Mouse (Mus musculus) hindbrain, embryonic 10.5 days (tissue): ENCODE results near the gene Aldoc. TPM values are rescaled to one million over a fixed set of nuclear protein-coding genes. Genes with fewer than 3 reads are reported as not detected.

ENCODE experiments used
- DNase-seq: peaks from one replicate; pipeline ENCODE4 v3.0.0-alpha.2; 2017; ENCODE audit warnings: low spot score
- H3K27ac ChIP-seq: fragments of 300-500 bp; sonication (generic); 2 replicates; pipeline ENCODE4 v1.5.1; 2016; ENCODE audit warnings: mild to moderate bottlenecking, moderate library complexity
- H3K27me3 ChIP-seq: fragments of 300-500 bp; sonication (generic); 2 replicates; pipeline ENCODE4 v1.6.1; 2016; ENCODE audit warnings: mild to moderate bottlenecking; ENCODE audit not compliant: poor library complexity, insufficient read depth, severe bottlenecking
- H3K36me3 ChIP-seq: fragments of 300-500 bp; sonication (generic); 2 replicates; pipeline ENCODE4 v1.6.1; 2016; ENCODE audit warnings: mild to moderate bottlenecking, moderate library complexity
- H3K4me1 ChIP-seq: fragments of 300-500 bp; sonication (generic); replicated peaks from 2 replicates; pipeline ENCODE4 v1.6.1; 2016; ENCODE audit warnings: mild to moderate bottlenecking
- H3K4me3 ChIP-seq: fragments of 300-500 bp; sonication (generic); 2 replicates; pipeline ENCODE4 v1.5.1; 2016; ENCODE audit warnings: mild to moderate bottlenecking, moderate library complexity
- H3K9me3 ChIP-seq: fragments of 300-500 bp; sonication (generic); 2 replicates; pipeline ENCODE4 v1.6.1; 2016; ENCODE audit warnings: mild to moderate bottlenecking, moderate library complexity
- WGBS: fragments of 180-500 bp; shearing (Covaris S2); methylation state at CpG from one replicate; pipeline ENCODE4 v1.1.7; 2016; 5-methylcytosine and 5-hydroxymethylcytosine counted together
- polyA plus RNA-seq: library from polyadenylated mRNA; unstranded; fragments of >200 nt; fragmentation: Nextera tagmentation; extraction: Ambion mirVana; gene quantifications from 2 replicates; pipeline ENCODE4 v1.2.1, GENCODE M21; 2016

Aldoc gene
- polyA plus RNA-seq, 1 experiment from 2014 or later, result 2.5 TPM

GRCm38 (mm10) chr11:78355471-78356238 is 32.9 kb downstream of the Aldoc start:
- DNase-seq, result peak; percentile 81
- Histone ChIP-seq H3K9me3 (no peaks in the 10 kb centered on the region), H3K27me3 (peaks cover 11% of the 10 kb centered on the region; the same call in 1 of the 2 replicates), H3K27ac (peak overlapping the region; percentile 36; the same call in 1 of the 2 replicates), H3K36me3 (no peaks in the 10 kb centered on the region), H3K4me1 (peaks cover 14% of the 10 kb centered on the region; the same call in 1 of the 2 replicates), H3K4me3 (no peak overlapping the region)
- WGBS, result 31% methylated on average over 4 of the region's 4 CpGs

- Histone ChIP-seq H3K4me3 (no peak overlapping the region), H3K27me3 (peaks cover 11% of the 10 kb centered on the region; the same call in 1 of the 2 replicates)
- DNase-seq, result peak; percentile 36
Measured at GRCm38 (mm10) chr11:78358330-78359007, 35.7 kb downstream of the Aldoc start.

GRCm38 (mm10) chr11:78360125-78360788 is 37.5 kb downstream of the Aldoc start:
- no peaks in the 10 kb centered on the region for H3K36me3 ChIP-seq
- WGBS, result 12% methylated on average over 13 of the region's 13 CpGs
- H3K9me3 ChIP-seq, result no peaks in the 10 kb centered on the region
- peak; percentile 76 for DNase-seq
- H3K4me1 ChIP-seq, result peaks cover 27% of the 10 kb centered on the region
- peak overlapping the region; percentile 45 for H3K4me3 ChIP-seq
- peak overlapping the region; percentile 35; the same call in 1 of the 2 replicates for H3K27ac ChIP-seq
- peaks cover 11% of the 10 kb centered on the region; the same call in 1 of the 2 replicates for H3K27me3 ChIP-seq

More at GRCm38 (mm10) chr11:78358330-78359007, 35.7 kb downstream of the Aldoc start:
- Histone ChIP-seq H3K36me3 (no peaks in the 10 kb centered on the region), H3K4me1 (peaks cover 20% of the 10 kb centered on the region), H3K27ac (no peak overlapping the region), H3K9me3 (no peaks in the 10 kb centered on the region)
- 13% methylated on average over 22 of the region's 22 CpGs for WGBS

- DNase-seq, result no peak
- Histone ChIP-seq H3K4me3 (peak overlapping the region; percentile 45; the same call in 1 of the 2 replicates), H3K4me1 (peaks cover 27% of the 10 kb centered on the region), H3K9me3 (no peaks in the 10 kb centered on the region), H3K27me3 (peaks cover 11% of the 10 kb centered on the region; the same call in 1 of the 2 replicates), H3K36me3 (no peaks in the 10 kb centered on the region), H3K27ac (peak overlapping the region; percentile 35; the same call in 1 of the 2 replicates)
- 65% methylated on average over 2 of the region's 2 CpGs for WGBS
Measured at GRCm38 (mm10) chr11:78360789-78361131, 38.0 kb downstream of the Aldoc start.

- no peaks in the 10 kb centered on the region for H3K36me3 ChIP-seq
- H3K27ac ChIP-seq, result no peak overlapping the region
- DNase-seq, result no peak
- H3K9me3 ChIP-seq, result no peaks in the 10 kb centered on the region
- no peak overlapping the region for H3K4me3 ChIP-seq
- peaks cover 11% of the 10 kb centered on the region; the same call in 1 of the 2 replicates for H3K27me3 ChIP-seq
- peaks cover 25% of the 10 kb centered on the region for H3K4me1 ChIP-seq
- 83% methylated on average over 13 of the region's 13 CpGs for WGBS
Measured at GRCm38 (mm10) chr11:78363309-78364007, 40.7 kb downstream of the Aldoc start.

GRCm38 (mm10) chr11:78364103-78364502 is 41.3 kb downstream of the Aldoc start:
- Histone ChIP-seq H3K27ac (no peak overlapping the region), H3K27me3 (0 out of 2 replicates have a peak, but pooled peaks cover 5% of the 10 kb centered on the region), H3K9me3 (no peaks in the 10 kb centered on the region), H3K4me3 (no peak overlapping the region), H3K36me3 (no peaks in the 10 kb centered on the region), H3K4me1 (peaks cover 21% of the 10 kb centered on the region)
- WGBS, result 62% methylated on average over 8 of the region's 8 CpGs
- DNase-seq, result no peak

GRCm38 (mm10) chr11:78367456-78368225 is 44.9 kb downstream of the Aldoc start:
- WGBS, result 88% methylated on average over 15 of the region's 15 CpGs
- no peak overlapping the region for H3K4me3 ChIP-seq
- no peak overlapping the region for H3K27ac ChIP-seq
- no peaks in the 10 kb centered on the region for H3K27me3 ChIP-seq
- no peak for DNase-seq
- no peaks in the 10 kb centered on the region for H3K9me3 ChIP-seq
- H3K4me1 ChIP-seq, result peaks cover 19% of the 10 kb centered on the region
- H3K36me3 ChIP-seq, result no peaks in the 10 kb centered on the region

GRCm38 (mm10) chr11:78370389-78370788 is 47.6 kb downstream of the Aldoc start:
- no peak for DNase-seq
- no peak overlapping the region for H3K4me3 ChIP-seq
- H3K4me1 ChIP-seq, result peaks cover 19% of the 10 kb centered on the region
- no peaks in the 10 kb centered on the region for H3K36me3 ChIP-seq
- no peaks in the 10 kb centered on the region for H3K9me3 ChIP-seq
- no peaks in the 10 kb centered on the region for H3K27me3 ChIP-seq
- WGBS, result 64% methylated on average over 1 of the region's 1 CpGs
- no peak overlapping the region for H3K27ac ChIP-seq

GRCm38 (mm10) chr11:78371711-78372110 is 48.9 kb downstream of the Aldoc start:
- WGBS, result 91% methylated on average over 11 of the region's 11 CpGs
- DNase-seq, result no peak
- peaks cover 19% of the 10 kb centered on the region for H3K4me1 ChIP-seq
- no peak overlapping the region for H3K27ac ChIP-seq
- H3K27me3 ChIP-seq, result no peaks in the 10 kb centered on the region
- no peak overlapping the region for H3K4me3 ChIP-seq
- H3K36me3 ChIP-seq, result no peaks in the 10 kb centered on the region
- H3K9me3 ChIP-seq, result no peaks in the 10 kb centered on the region

- H3K4me3 ChIP-seq, result no peak overlapping the region
- H3K27ac ChIP-seq, result no peak overlapping the region
- no peaks in the 10 kb centered on the region for H3K36me3 ChIP-seq
- WGBS, result 83% methylated on average over 3 of the region's 3 CpGs
- no peak for DNase-seq
- no peaks in the 10 kb centered on the region for H3K9me3 ChIP-seq
- H3K4me1 ChIP-seq, result peaks cover 19% of the 10 kb centered on the region
- H3K27me3 ChIP-seq, result no peaks in the 10 kb centered on the region
Measured at GRCm38 (mm10) chr11:78372166-78372565, 49.4 kb downstream of the Aldoc start.

GRCm38 (mm10) chr11:78372610-78373009 is 49.8 kb downstream of the Aldoc start:
- Histone ChIP-seq H3K36me3 (no peaks in the 10 kb centered on the region), H3K27me3 (no peaks in the 10 kb centered on the region), H3K27ac (peak overlapping the region; percentile 50; the same call in 1 of the 2 replicates), H3K4me1 (peaks cover 22% of the 10 kb centered on the region), H3K4me3 (no peak overlapping the region), H3K9me3 (no peaks in the 10 kb centered on the region)
- WGBS, result 60% methylated on average over 7 of the region's 7 CpGs
- DNase-seq, result no peak
